Mouse (Mus musculus) lung, adult 2 months (tissue): ENCODE results near the gene Abca13.

ENCODE experiments used
- CTCF ChIP-seq: fragments of 200-500 bp; IDR thresholded peaks from 2 replicates; pipeline ENCODE4 v1.5.1; 2011; ENCODE audit warnings: mild to moderate bottlenecking, low read length, control low read depth; ENCODE audit not compliant: insufficient read depth
- POLR2A ChIP-seq: fragments of 200-500 bp; IDR thresholded peaks from 2 replicates; pipeline ENCODE4 v1.6.1; 2011; ENCODE audit warnings: low read depth, mild to moderate bottlenecking, control low read depth, low read length, borderline replicate concordance; ENCODE audit errors: extremely low read depth

DNA sequence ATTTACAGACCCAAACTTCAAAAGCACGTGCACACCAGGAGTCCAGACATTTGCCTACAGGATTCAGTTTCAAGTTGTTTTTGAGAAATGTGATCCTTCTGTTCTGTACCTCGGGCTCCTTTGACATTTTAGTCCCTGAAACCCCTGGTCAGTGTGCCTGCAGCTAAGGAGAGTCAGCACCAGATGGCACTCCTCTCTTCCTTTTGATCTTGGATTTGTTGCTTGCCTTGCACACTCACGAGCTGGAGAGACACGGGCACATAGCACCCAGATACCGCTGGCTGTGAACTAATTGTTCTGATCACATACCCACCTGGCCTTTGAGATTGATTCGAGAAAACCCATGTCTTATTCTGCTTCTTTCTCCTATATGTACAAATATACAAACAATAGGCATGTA lies 289.8 kb downstream of the Abca13 start:
- peak; percentile 63 for TF ChIP-seq CTCF
- TF ChIP-seq POLR2A: no peak
